Mouse (Mus musculus) kidney, adult 2 months (tissue): ENCODE measurements around the gene AW549877. TPM values are rescaled to one million over a fixed set of nuclear protein-coding genes. Genes with fewer than 3 reads are reported as not detected.
A peak's percentile ranks its signal among the peaks of the same experiment; 100 is the strongest.

Experiments
- DNase-seq: peaks from one replicate; pipeline ENCODE4 v3.0.0; 2021
- H3K27ac ChIP-seq: fragments of 200-500 bp; 2 replicates; pipeline ENCODE4 v1.5.1; 2012; ENCODE audit warnings: low read depth, low read length, control low read depth, inconsistent platforms; ENCODE audit not compliant: insufficient read depth
- H3K27me3 ChIP-seq: fragments of 200-500 bp; replicated peaks from 2 replicates; pipeline ENCODE4 v1.6.1; 2012; ENCODE audit warnings: mild to moderate bottlenecking, moderate library complexity, low read length, inconsistent platforms; ENCODE audit not compliant: control insufficient read depth, insufficient read depth
- H3K36me3 ChIP-seq: fragments of 200-500 bp; 2 replicates; pipeline ENCODE4 v1.6.1; 2012; ENCODE audit warnings: mild to moderate bottlenecking, moderate library complexity, low read length, inconsistent platforms; ENCODE audit not compliant: control insufficient read depth, insufficient read depth
- H3K4me1 ChIP-seq: fragments of 200-500 bp; 2 replicates; pipeline ENCODE4 v1.6.1; 2011; ENCODE audit warnings: low read length; ENCODE audit not compliant: control insufficient read depth, insufficient read depth
- H3K4me3 ChIP-seq: fragments of 200-500 bp; 2 replicates; pipeline ENCODE4 v1.5.1; 2011; ENCODE audit warnings: mild to moderate bottlenecking, low read depth, low read length, control low read depth; ENCODE audit not compliant: insufficient read depth
- CTCF ChIP-seq: fragments of 200-500 bp; conservative IDR thresholded peaks from 2 replicates; pipeline ENCODE4 v1.5.1; 2011; ENCODE audit warnings: low read depth, mild to moderate bottlenecking, control low read depth, low read length, moderate library complexity, mixed read lengths; ENCODE audit not compliant: insufficient read depth, insufficient read length
- POLR2A ChIP-seq: fragments of 200-500 bp; IDR thresholded peaks from one replicate; pipeline ENCODE4 v1.6.1; 2011; ENCODE audit warnings: low read depth, low read length, control low read depth
- whole genome bisulfite sequencing: fragments of 180-500 bp; shearing (Covaris S2); methylation state at CpG from one replicate; pipeline ENCODE4 v1.1.7; 2018; 5-methylcytosine and 5-hydroxymethylcytosine counted together
- polyA plus RNA-seq: library from polyadenylated mRNA; depleted of rRNA; stranded (reverse); fragments of >200 nt; gene quantifications from 2 replicates; pipeline ENCODE4 v1.2.3, GENCODE M21; 2012; rRNA removed

AW549877 gene
- 15.3 and 20.5 TPM in 2 replicates for polyA plus RNA-seq

DNA sequence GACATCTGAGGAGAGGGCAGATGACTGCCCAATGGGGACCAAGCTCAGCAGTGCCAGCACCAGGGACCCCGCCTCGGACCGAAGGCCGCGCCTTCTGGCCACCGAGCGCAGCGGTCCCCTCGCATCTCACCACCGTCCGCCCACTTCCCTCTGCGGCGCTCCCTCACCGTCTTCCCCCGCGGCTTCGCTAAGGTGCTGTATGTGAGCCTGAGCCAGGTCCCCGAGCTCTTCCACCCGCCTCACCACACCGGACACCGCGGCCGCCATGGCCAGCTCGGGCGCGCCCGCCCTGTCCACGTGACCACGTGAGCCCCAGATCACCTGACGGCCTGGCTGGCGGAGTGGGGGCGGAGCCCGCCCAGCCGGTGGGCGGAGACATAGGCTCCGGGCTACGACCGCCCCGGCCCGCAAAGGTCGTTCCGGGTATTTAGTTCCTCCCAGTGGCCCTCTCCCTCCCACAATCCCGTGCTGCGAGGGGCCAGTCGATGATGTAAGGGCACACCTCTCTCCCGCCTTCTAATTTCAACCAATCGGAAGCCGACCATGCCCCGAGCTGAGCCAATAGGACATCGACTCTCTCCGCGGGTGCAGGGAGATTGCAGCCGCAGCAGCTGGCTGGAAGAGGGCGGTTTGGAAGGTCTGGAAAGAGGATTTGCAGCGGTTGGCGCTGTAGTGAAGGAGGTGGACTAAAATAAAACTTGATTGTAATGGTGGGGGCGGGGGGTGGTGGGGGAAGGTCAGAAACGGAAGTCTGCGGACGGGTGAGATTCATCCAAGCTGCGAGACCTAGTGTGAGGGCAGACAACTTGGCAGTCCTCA is at the start of gene AW549877:
AW549877 (minus strand) TSS at position 297 of the 819 bp plus-strand sequence.
- TF ChIP-seq POLR2A, result peak; percentile 89
- no peak for TF ChIP-seq CTCF
- peak; percentile 99 for DNase-seq
- peak within 1 kb of the TSS; percentile 99 for H3K27ac ChIP-seq
- peaks cover 6% of the 10 kb centered on the region for H3K36me3 ChIP-seq
- H3K27me3 ChIP-seq, result no peaks in the 10 kb centered on the region
- H3K4me3 ChIP-seq, result peak within 1 kb of the TSS; percentile 77
- no peaks in the 10 kb centered on the region; the same call in 1 of the 2 replicates for H3K4me1 ChIP-seq
- WGBS, result under 1% methylated on average over 61 of the region's 61 CpGs

DNA sequence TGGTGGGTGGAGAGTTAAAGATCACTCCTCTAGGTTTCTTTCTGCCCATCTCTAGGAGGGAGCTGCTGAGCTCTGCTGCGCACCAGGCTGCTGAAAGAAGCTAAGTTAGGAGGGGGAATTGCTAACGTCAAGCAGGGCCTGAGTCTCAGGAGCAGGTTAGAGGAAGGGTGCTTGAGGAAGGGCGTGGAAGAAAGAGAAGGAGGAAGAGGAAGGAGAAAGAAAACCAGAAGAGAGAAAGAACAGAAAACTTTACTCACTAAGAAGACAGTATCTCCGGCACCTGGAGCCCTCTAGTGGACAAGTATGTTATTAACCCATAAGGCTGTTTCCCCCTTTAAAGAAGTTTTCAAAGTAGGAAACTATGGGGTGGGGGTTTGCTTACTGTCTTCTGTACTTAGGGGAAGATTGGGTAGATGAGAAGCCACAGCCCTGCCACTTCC is 47.5 kb upstream of the AW549877 start:
- Histone ChIP-seq H3K4me3 (no peak overlapping the region), H3K36me3 (peaks cover 7% of the 10 kb centered on the region), H3K27me3 (no peaks in the 10 kb centered on the region), H3K4me1 (peaks cover 2% of the 10 kb centered on the region; the same call in 1 of the 2 replicates), H3K27ac (no peak overlapping the region)
- peak; percentile 11; the same call in 1 of the 2 replicates for TF ChIP-seq CTCF
- TF ChIP-seq POLR2A, result no peak
- DNase-seq, result peak; percentile 38
- 22% methylated on average over 4 of the region's 4 CpGs for WGBS

DNA sequence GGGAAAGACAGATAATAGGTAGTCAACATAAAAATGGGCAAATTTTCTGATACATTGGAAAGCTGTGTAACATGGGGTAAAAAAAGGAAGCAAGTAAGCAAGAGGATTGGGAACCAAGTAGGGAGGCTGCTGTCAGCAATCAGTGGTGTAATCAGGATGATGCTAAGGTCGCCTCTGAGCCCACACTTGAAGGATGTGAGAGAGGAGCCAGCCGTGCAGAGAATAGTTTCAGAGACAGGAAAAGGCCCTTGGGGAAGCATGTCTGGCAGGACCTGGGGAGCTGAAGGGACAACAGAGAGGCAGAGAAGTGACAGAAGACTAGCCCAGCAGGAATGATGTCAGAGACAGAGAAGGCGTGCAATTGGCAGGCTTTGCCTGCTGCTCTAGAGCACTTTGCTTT is 46.9 kb upstream of the AW549877 start:
- WGBS, result 69% methylated on average over 3 of the region's 3 CpGs
- TF ChIP-seq POLR2A (no peak), CTCF (no peak)
- H3K4me1 ChIP-seq, result peaks cover 2% of the 10 kb centered on the region; the same call in 1 of the 2 replicates
- no peak for DNase-seq
- H3K27me3 ChIP-seq, result no peaks in the 10 kb centered on the region
- no peak overlapping the region for H3K27ac ChIP-seq
- no peak overlapping the region for H3K4me3 ChIP-seq
- H3K36me3 ChIP-seq, result peaks cover 7% of the 10 kb centered on the region

DNA sequence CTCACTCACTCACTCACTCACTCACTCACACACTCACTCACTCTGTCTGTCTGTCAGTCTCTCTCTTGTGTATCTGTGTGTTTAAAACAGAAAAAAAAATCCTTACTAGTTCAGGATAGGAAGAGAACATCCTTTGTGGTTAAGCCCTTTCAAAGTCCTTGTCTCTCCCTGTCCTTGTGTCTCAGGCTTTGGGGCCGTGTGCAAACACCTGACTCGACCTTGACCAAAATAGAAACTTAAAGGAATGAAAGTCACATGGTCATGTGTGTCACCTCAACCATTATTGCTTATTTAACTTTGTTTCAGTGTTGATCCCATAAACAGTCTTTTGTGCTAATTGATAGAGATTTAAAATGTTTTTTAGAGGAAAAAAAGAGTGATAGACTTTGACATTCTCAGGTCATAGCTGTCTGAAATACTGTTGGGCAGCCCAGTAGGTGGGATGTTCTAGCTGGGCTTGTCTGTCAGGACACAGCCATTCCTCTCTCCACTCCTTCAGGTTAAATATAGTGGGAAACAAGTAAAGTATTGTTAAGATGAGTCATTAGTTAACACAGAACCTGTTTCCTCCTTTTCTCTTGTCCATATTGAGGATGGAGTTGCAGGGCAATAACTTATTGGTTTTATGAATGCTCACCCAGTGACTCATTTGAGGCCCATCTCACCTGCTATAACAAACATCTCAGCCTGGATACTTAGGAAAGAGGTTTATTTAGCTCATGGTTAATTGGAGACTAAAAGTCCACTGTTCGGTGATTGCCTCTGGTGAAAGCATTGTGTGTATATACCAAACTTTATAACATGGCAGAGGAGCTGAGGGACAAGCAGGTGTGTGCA is 37.8 kb upstream of the AW549877 start:
- WGBS, result 38% methylated on average over 3 of the region's 3 CpGs
- no peak for TF ChIP-seq CTCF
- no peak for TF ChIP-seq POLR2A
- Histone ChIP-seq H3K27ac (peak overlapping the region; percentile 81), H3K4me1 (peaks cover 7% of the 10 kb centered on the region; the same call in 1 of the 2 replicates), H3K4me3 (no peak overlapping the region), H3K36me3 (peaks cover 8% of the 10 kb centered on the region), H3K27me3 (no peaks in the 10 kb centered on the region)
- peak; percentile 49 for DNase-seq

DNA sequence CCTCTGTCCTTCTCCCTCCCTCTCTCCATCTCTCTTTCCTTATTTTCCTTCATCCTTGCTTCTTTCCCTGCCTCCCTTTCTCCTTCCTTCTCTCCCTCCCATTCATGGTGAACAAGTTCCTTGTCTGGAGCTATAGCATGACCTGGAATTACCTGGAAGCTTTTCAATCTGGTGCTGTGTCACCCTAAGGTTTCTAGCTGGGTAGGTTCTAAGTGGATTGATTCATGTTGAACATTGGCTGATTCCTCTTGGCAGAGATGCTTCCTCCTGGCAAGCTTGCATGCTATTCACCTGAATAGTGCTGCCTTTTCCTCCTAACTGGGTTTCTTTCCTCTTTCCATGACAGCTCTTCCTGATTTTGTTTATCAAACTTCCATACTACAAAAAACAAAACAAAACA is 33.4 kb upstream of the AW549877 start:
- Histone ChIP-seq H3K36me3 (no peaks in the 10 kb centered on the region), H3K27ac (peak overlapping the region; percentile 77)
- peak; percentile 62 for DNase-seq

DNA sequence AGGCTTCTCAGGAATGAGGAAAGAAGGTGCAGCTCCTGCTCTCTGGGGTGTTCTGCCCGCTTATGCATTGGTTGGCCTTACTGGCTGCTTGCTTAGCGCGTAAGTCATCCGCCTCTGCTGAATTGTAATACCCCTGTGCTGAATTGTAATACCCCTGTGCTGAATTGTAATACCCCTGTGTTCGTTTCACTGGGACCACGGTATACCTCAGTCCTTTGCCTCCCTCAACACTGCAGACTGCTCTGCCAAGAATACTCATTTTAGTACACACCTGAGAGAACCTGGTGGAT is 32.8 kb upstream of the AW549877 start:
- H3K4me3 ChIP-seq, result peak overlapping the region; percentile 13; the same call in 1 of the 2 replicates
- 37% methylated on average over 6 of the region's 6 CpGs for WGBS
- no peak for DNase-seq
- TF ChIP-seq CTCF (no peak), POLR2A (no peak)
- H3K36me3 ChIP-seq, result no peaks in the 10 kb centered on the region
- H3K27me3 ChIP-seq, result no peaks in the 10 kb centered on the region
- peak overlapping the region; percentile 77 for H3K27ac ChIP-seq
- peaks cover 12% of the 10 kb centered on the region; the same call in 1 of the 2 replicates for H3K4me1 ChIP-seq

More for the DNA sequence above, 33.4 kb upstream of the AW549877 start:
- Histone ChIP-seq H3K27me3 (no peaks in the 10 kb centered on the region), H3K4me1 (peaks cover 15% of the 10 kb centered on the region; the same call in 1 of the 2 replicates), H3K4me3 (no peak overlapping the region)
- no peak for TF ChIP-seq CTCF

DNA sequence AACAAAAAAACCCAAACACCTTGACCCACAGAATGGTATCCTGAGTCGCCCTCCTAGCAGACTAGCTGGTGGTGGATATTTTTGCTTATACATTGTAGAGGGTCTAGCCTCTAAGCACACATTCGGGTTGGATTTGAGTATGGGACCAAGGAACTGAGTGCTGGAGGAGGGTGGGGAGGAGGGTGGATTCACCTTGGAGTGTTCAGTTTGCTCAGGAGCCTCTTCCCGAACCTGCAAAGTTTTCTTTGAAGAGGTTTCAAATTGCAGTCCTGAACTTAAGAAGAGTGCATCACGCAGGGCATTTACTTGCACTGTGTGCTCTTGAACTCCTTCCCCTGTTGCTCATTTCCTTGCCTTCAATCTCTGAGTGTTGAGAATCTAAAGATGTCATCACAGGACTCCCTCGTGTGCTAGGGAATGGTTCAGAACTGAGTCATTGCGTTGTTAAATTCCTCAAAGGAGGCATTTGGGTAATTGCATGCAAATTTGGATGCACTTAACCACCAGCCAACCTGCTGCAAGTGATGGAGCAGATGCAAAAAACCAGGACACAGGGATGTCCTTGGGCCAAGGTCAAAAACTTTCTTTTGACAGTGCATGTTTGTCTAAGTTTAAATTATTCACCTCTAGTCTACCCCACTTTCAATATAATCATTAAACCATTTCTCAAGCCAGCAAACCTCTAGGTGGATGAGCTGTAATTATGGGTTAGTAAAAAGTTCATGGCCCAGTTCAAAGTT is 32.3 kb upstream of the AW549877 start:
- Histone ChIP-seq H3K4me3 (peak overlapping the region; percentile 94), H3K4me1 (peaks cover 12% of the 10 kb centered on the region; the same call in 1 of the 2 replicates), H3K27me3 (no peaks in the 10 kb centered on the region), H3K36me3 (no peaks in the 10 kb centered on the region), H3K27ac (peak overlapping the region; percentile 97)
- 3% methylated on average over 6 of the region's 6 CpGs for WGBS
- DNase-seq, result peak; percentile 84
- TF ChIP-seq CTCF (no peak), POLR2A (no peak)
